Mouse (Mus musculus) c-Kit-positive CD71-positive TER-119-negative erythroid progenitor cells, embryonic 14.5 days (primary cell): ENCODE measurements around the gene Ltbp2.
A peak's percentile ranks its signal among the peaks of the same experiment; 100 is the strongest.

Experiments used
- DNase-seq: peaks from one replicate; pipeline ENCODE4 v3.0.0-alpha.2; 2013; ENCODE audit warnings: low read depth

Ltbp2 gene

GRCm38 (mm10) chr12:84875761-84876480, 411 bp downstream of the Ltbp2 start:
- no peak for DNase-seq

- peak; percentile 27 for DNase-seq
Measured at GRCm38 (mm10) chr12:84873434-84873833, 2.9 kb downstream of the Ltbp2 start.

GRCm38 (mm10) chr12:84872310-84872709, 4.0 kb downstream of the Ltbp2 start:
- DNase-seq, result no peak

- no peak for DNase-seq
Measured at GRCm38 (mm10) chr12:84865431-84865830, 10.9 kb downstream of the Ltbp2 start.

GRCm38 (mm10) chr12:84864801-84865200, 11.5 kb downstream of the Ltbp2 start:
- no peak for DNase-seq

- no peak for DNase-seq
Measured at GRCm38 (mm10) chr12:84863196-84863595, 13.1 kb downstream of the Ltbp2 start.

GRCm38 (mm10) chr12:84862136-84862910, 14.0 kb downstream of the Ltbp2 start:
- no peak for DNase-seq

- no peak for DNase-seq
Measured at GRCm38 (mm10) chr12:84858149-84859113, 17.9 kb downstream of the Ltbp2 start.

GRCm38 (mm10) chr12:84857706-84858105, 18.6 kb downstream of the Ltbp2 start:
- DNase-seq, result no peak

GRCm38 (mm10) chr12:84856532-84856931, 19.8 kb downstream of the Ltbp2 start:
- no peak for DNase-seq

- DNase-seq, result no peak
Measured at GRCm38 (mm10) chr12:84855084-84855625, 21.2 kb downstream of the Ltbp2 start.

- peak; percentile 51 for DNase-seq
Measured at GRCm38 (mm10) chr12:84854392-84855033, 21.8 kb downstream of the Ltbp2 start.

GRCm38 (mm10) chr12:84851403-84852040, 24.8 kb downstream of the Ltbp2 start:
- DNase-seq, result no peak

- no peak for DNase-seq
Measured at GRCm38 (mm10) chr12:84847882-84848281, 28.4 kb downstream of the Ltbp2 start.

- no peak for DNase-seq
Measured at GRCm38 (mm10) chr12:84847480-84847879, 28.9 kb downstream of the Ltbp2 start.

GRCm38 (mm10) chr12:84846594-84847014, 29.7 kb downstream of the Ltbp2 start:
- no peak for DNase-seq

GRCm38 (mm10) chr12:84842706-84843105, 33.6 kb downstream of the Ltbp2 start:
- DNase-seq, result no peak

- DNase-seq, result no peak
Measured at GRCm38 (mm10) chr12:84841158-84842140, 34.9 kb downstream of the Ltbp2 start.

GRCm38 (mm10) chr12:84840734-84841133, 35.6 kb downstream of the Ltbp2 start:
- no peak for DNase-seq

GRCm38 (mm10) chr12:84839965-84840364, 36.4 kb downstream of the Ltbp2 start:
- no peak for DNase-seq
